Mouse (Mus musculus): ENCODE measurements around the gene Obox7. TPM values are rescaled to one million over a fixed set of nuclear protein-coding genes. Genes with fewer than 3 reads are reported as not detected.
"Not testable (repeated sequence)": the region's sequence is repeated elsewhere in the genome, so short reads cannot be mapped to it uniquely, and the experiment has no call there.

The Obox7 gene
- not detected in 2 replicates for polyA plus RNA-seq (2016; fragmentation: Nextera tagmentation; extraction: Ambion mirVana)

- 87% methylated on average over 1 of the region's 1 CpGs for WGBS
- H3K9me3 ChIP-seq, result peaks cover 43% of the 10 kb centered on the region
Measured at GRCm38 (mm10) chr7:14659196-14659595, at the start of gene Obox7. TSS of gene Obox7 (plus strand) at chr7:14659496.

GRCm38 (mm10) chr7:14622556-14623542, 36.4 kb upstream of the Obox7 start:
- WGBS, result 4% methylated on average over 118 of the region's 132 CpGs
- Histone ChIP-seq H3K4me3 (peak overlapping the region; percentile 55), H3K27ac (replicated peaks) (peak overlapping the region; percentile 44; the same call in 1 of the 2 replicates), H3K27me3 (replicated peaks; ENCODE audit: low read depth, poor library complexity, severe bottlenecking) (peaks cover 41% of the 10 kb centered on the region), H3K36me3 (replicated peaks) (peaks cover 13% of the 10 kb centered on the region; the same call in 1 of the 2 replicates), H3K9me3 (peaks cover 28% of the 10 kb centered on the region)
- peak; percentile 41 for DNase-seq (ENCODE audit: low spot score)
- not testable (repeated sequence) for H3K4me1 ChIP-seq

More at GRCm38 (mm10) chr7:14659196-14659595, at the start of gene Obox7:
- H3K4me1 ChIP-seq; H3K4me3 ChIP-seq; DNase-seq (ENCODE audit: low spot score); H3K27ac ChIP-seq (replicated peaks); H3K27me3 ChIP-seq (replicated peaks; ENCODE audit: low read depth, poor library complexity, severe bottlenecking); H3K36me3 ChIP-seq (replicated peaks): not testable (repeated sequence)

Other genes starting within 250 kb of the Obox7 start
- not detected in 2 replicates for gene Sult2a8, start 212.7 kb upstream of the Obox7 start, polyA plus RNA-seq (2016; fragmentation: Nextera tagmentation; extraction: Ambion mirVana)
- gene Sult2a7, start 165.3 kb upstream of the Obox7 start, polyA plus RNA-seq (2016; fragmentation: Nextera tagmentation; extraction: Ambion mirVana), result not detected in 2 replicates
- gene Vmn1r90, start 96.0 kb upstream of the Obox7 start, polyA plus RNA-seq (2016; fragmentation: Nextera tagmentation; extraction: Ambion mirVana), result 0.09 and 0.13 TPM in 2 replicates